Mouse (Mus musculus): ENCODE measurements around the gene Yipf1. TPM values are rescaled to one million over a fixed set of nuclear protein-coding genes. Genes with fewer than 3 reads are reported as not detected.

Gene Yipf1
- total RNA-seq, 4 experiments from 2014 or later = 7.4 to 9.7 (median 8.9) TPM

- DNase-seq (ENCODE audit: low spot score in 2 of 2) = peak; percentile 66
These were observed 53.6 kb downstream of the Yipf1 start, which contains the start of gene Ndc1 for GRCm38 (mm10) chr4:107367567-107368314. Gene Ndc1, plus strand, starts transcription at chr4:107367784.

- no peak for DNase-seq (ENCODE audit: low spot score in 2 of 2)
These were observed 58.1 kb downstream of the Yipf1 start for GRCm38 (mm10) chr4:107372304-107372703.

GRCm38 (mm10) chr4:107374677-107375076 is 60.5 kb downstream of the Yipf1 start:
- DNase-seq (ENCODE audit: low spot score in 2 of 2) = no peak

GRCm38 (mm10) chr4:107378954-107379353 is 64.8 kb downstream of the Yipf1 start:
- peak in 1 of 2 experiments; percentile 10 for DNase-seq (ENCODE audit: low spot score in 2 of 2)

GRCm38 (mm10) chr4:107380871-107381270 is 66.7 kb downstream of the Yipf1 start:
- no peak for DNase-seq (ENCODE audit: low spot score in 2 of 2)

- DNase-seq (ENCODE audit: low spot score in 2 of 2) = no peak
These were observed 72.9 kb downstream of the Yipf1 start for GRCm38 (mm10) chr4:107387038-107387437.

GRCm38 (mm10) chr4:107387465-107387864 is 73.3 kb downstream of the Yipf1 start:
- DNase-seq (ENCODE audit: low spot score in 2 of 2) = no peak

- no peak for DNase-seq (ENCODE audit: low spot score in 2 of 2)
These were observed 74.1 kb downstream of the Yipf1 start for GRCm38 (mm10) chr4:107388291-107388690.

- no peak for DNase-seq (ENCODE audit: low spot score in 2 of 2)
These were observed 75.2 kb downstream of the Yipf1 start for GRCm38 (mm10) chr4:107389345-107389744.

GRCm38 (mm10) chr4:107393771-107394170 is 79.6 kb downstream of the Yipf1 start:
- DNase-seq (ENCODE audit: low spot score in 2 of 2) = no peak

Other genes starting within 250 kb of the Yipf1 start
- 10 to 100 TPM; 77.8 to 92.6 (median 86.3) TPM for gene Mrpl37, start 247.5 kb upstream of the Yipf1 start, total RNA-seq (2022)
- 10 to 100 TPM; 15.6 to 27.1 (median 16.7) TPM for gene Cyb5rl, start 247.4 kb upstream of the Yipf1 start, total RNA-seq (2022)
- not detected for gene Cdcp2, start 217.5 kb upstream of the Yipf1 start, total RNA-seq (2022)
- 10 to 100 TPM; 79.9 to 91.5 (median 85.1) TPM for gene Tmem59, start 136.0 kb upstream of the Yipf1 start, total RNA-seq (2022)
- gene Tceanc2, start 135.2 kb upstream of the Yipf1 start, total RNA-seq (2022) = 10 to 100 TPM; 11.0 to 14.8 (median 11.9) TPM
- not detected for gene Ldlrad1, start 105.2 kb upstream of the Yipf1 start, total RNA-seq (2022)
- gene Lrrc42, start 60.8 kb upstream of the Yipf1 start, total RNA-seq (2022) = 10 to 100 TPM in 1 of 4 experiments, 1 to 10 TPM in 3; 7.1 to 11.4 (median 8.4) TPM
- 1 to 10 TPM; 6.2 to 9.1 (median 7.1) TPM for gene Hspb11, start 60.8 kb upstream of the Yipf1 start, total RNA-seq (2022)
- gene Dio1, start 7.2 kb upstream of the Yipf1 start, total RNA-seq (2022) = under 1 TPM in 1 of 4 experiments, not detected in 3; 0.16 TPM
- 1 to 10 TPM; 5.8 to 9.5 (median 6.5) TPM for gene Ndc1, start 53.4 kb downstream of the Yipf1 start, total RNA-seq (2022)
- under 1 TPM in 3 of 4 experiments, not detected in 1; 0.12 to 0.58 (median 0.31) TPM for gene Glis1, start 120.2 kb downstream of the Yipf1 start, total RNA-seq (2022)

Measured in gastrocnemius, adult 8-10 months (tissue).